Mouse (Mus musculus) CH12.LX (cell line): ENCODE data around the gene Mcm5.

Experiments used
- CTCF ChIP-seq, 2 experiments: IDR thresholded peaks in 1 of 2; conservative IDR thresholded peaks in 1 of 2; 2 replicates each; pipeline ENCODE4 v1.5.1; 2011 to 2012; ENCODE audit warnings: low read depth in 2 of 2, low read length in 2 of 2, improper control_type of control experiment in 1 of 2, inconsistent platforms in 1 of 2, mild to moderate bottlenecking in 1 of 2, moderate library complexity in 1 of 2
- ELF1 ChIP-seq: IDR thresholded peaks from 2 replicates; pipeline ENCODE4 v1.6.1; 2014; ENCODE audit warnings: low read depth, mild to moderate bottlenecking, inconsistent platforms, low read length, improper control_type of control experiment
- EP300 ChIP-seq: IDR thresholded peaks from 2 replicates; pipeline ENCODE4 v1.6.1; 2011; ENCODE audit warnings: low read length, improper control_type of control experiment
- MAX ChIP-seq: IDR thresholded peaks from 2 replicates; pipeline ENCODE4 v1.6.1; 2011; ENCODE audit warnings: low read length, improper control_type of control experiment
- NELFE ChIP-seq: IDR thresholded peaks from 2 replicates; pipeline ENCODE4 v1.6.1; 2011; ENCODE audit warnings: low read depth, low read length, improper control_type of control experiment
- RCOR1 ChIP-seq: conservative IDR thresholded peaks from 2 replicates; pipeline ENCODE4 v1.6.1; 2012; ENCODE audit warnings: low read depth, mild to moderate bottlenecking, inconsistent platforms, low read length, improper control_type of control experiment
- SMC3 ChIP-seq: IDR thresholded peaks from 2 replicates; pipeline ENCODE4 v1.6.1; 2011; ENCODE audit warnings: low read depth, low read length, improper control_type of control experiment
- ZC3H11A ChIP-seq: IDR thresholded peaks from 2 replicates; pipeline ENCODE4 v1.6.1; 2012; ENCODE audit warnings: low read depth, mild to moderate bottlenecking, inconsistent platforms, low read length, improper control_type of control experiment

GRCm38 (mm10) chr8:75081364-75082040, 27.9 kb upstream of the Mcm5 start:
- TF ChIP-seq SMC3 (no peak), RCOR1 (no peak), ZC3H11A (no peak), CTCF (conservative IDR thresholded peaks at IDR 0.05 in 1 of 2, IDR thresholded peaks at IDR 0.05 in 1 of 2; ENCODE audit: low read depth in 2 of 2, low read length in 2 of 2) (no peak), NELFE (no peak), ELF1 (no peak), EP300 (no peak), MAX (no peak)
